Mouse (Mus musculus) liver, adult (tissue): Measurements from ENCODE around the gene Dnm3.

Experiments used
- GATA4 ChIP-seq: IDR thresholded peaks from 2 replicates; pipeline ENCODE4 v1.6.1; 2014; ENCODE audit warnings: mild to moderate bottlenecking, low read length; ENCODE audit not compliant: insufficient replicate concordance

Gene Dnm3

DNA sequence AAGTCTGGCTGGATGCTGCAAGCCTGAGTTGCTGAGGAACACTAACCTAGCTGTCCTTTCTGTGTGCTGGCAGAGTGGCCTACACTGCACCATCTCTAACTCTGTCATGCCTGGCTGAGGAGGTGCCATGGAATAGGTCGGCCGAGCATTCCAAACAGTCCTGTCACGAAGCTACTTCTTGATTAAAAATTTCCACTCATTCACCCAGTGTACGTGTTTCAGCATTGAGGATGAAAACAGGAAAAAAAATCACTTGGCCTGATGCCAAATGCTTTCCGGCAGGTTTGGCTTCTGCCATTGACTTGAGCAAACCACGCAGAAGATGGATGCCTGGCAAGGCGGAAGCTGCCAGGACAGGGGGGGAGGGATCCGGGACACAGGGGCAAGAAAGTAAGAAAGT is 24.3 kb downstream of the Dnm3 start:
- no peak for TF ChIP-seq GATA4

DNA sequence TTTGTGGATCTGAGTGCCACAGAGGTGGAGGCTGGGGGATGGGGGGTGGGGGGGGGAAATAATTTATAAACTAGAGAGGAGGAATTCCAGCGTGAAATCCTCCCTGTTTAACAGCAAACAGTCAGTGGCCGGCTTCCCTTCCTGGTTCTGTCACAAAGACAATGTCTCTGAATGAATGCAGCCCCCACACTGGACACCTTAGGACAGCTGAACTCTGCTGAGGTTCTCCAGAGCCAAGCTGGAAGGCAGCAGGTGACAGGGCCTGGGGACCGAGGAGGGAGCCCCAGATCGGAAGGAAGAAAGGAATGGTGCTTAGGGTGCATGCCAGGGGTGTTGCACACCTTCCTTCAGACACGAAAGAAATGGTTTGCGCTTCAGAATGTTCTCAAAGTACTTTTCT is 24.8 kb downstream of the Dnm3 start:
- TF ChIP-seq GATA4: no peak

GRCm38 (mm10) chr1:162449161-162449909 is 28.5 kb downstream of the Dnm3 start:
- TF ChIP-seq GATA4: no peak

- no peak for TF ChIP-seq GATA4
These were observed 33.0 kb downstream of the Dnm3 start for GRCm38 (mm10) chr1:162444805-162445204.

- TF ChIP-seq GATA4: no peak
These were observed 38.3 kb downstream of the Dnm3 start for GRCm38 (mm10) chr1:162439576-162439975.

DNA sequence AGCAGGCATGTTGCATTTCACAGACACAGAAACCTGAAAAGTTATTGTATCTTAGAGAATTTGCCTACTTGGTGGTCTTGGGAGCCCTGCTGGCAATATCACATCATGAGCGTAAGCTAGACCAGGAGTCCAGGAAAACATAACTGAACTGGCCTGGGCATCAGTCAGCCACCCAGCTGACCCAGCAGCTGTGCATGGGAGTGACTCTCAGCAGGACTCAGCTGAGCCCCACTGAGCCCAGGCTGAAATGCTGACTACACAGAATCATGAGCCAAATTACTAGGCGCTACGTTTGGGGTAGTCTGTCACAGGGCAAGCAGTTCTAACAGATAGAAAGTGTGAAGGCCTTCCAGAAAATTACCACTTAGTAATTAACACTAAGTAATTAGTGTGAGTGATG is 41.2 kb downstream of the Dnm3 start:
- TF ChIP-seq GATA4: no peak

DNA sequence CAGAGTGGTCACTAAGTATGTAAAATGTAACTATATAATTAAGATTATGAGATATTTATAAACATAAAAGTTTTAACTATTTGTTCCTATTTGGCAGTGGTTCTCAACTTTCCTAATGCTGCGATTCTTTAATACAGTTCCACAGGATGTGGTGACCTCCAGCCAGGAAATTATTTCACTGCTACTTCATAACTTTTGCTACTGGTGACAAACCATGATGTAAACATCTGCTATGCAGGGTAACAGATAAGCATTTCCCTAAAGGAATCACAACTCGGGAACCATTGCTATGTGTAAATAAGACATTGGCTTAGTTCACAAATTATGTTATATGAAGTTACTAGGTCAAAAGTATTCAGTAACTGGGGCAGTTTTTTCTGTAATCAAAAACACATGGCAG is 48.9 kb downstream of the Dnm3 start:
- TF ChIP-seq GATA4: no peak

GRCm38 (mm10) chr1:162425930-162426478 is 51.8 kb downstream of the Dnm3 start:
- TF ChIP-seq GATA4: no peak

- TF ChIP-seq GATA4: no peak
These were observed 55.0 kb downstream of the Dnm3 start for GRCm38 (mm10) chr1:162422826-162423225.

- no peak for TF ChIP-seq GATA4
These were observed 64.0 kb downstream of the Dnm3 start for GRCm38 (mm10) chr1:162413791-162414190.

DNA sequence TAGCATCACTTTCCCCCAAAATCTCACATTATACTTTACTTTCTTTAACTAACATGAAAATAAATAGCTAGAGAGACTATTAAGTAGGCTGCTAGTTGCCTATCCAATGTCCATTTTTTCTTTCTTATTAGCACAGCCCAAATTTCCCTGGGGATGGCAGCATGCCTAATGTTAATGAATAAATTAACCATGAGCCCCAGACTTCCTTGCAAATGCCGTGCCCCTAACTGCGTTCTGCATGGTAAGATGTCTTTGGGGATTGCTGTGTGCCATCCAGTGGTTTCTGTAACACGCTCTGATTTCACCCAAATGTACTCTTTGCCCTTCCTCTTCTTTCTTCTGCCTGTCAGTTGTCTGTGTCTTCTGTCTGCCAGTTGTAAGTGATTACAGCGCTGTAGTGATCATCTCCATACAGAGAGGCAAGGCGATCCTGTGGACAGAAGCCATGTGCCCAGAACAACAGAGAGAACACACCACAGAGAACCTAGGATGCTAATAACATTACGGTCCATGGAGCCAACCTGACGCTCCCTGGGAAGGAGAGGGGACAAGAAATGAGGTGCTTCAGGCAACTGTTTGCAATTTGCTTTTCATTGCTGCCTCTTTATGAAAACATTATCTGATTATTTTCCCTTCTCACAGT is 64.9 kb downstream of the Dnm3 start:
- no peak for TF ChIP-seq GATA4

GRCm38 (mm10) chr1:162410207-162410965 is 67.4 kb downstream of the Dnm3 start:
- TF ChIP-seq GATA4: no peak

DNA sequence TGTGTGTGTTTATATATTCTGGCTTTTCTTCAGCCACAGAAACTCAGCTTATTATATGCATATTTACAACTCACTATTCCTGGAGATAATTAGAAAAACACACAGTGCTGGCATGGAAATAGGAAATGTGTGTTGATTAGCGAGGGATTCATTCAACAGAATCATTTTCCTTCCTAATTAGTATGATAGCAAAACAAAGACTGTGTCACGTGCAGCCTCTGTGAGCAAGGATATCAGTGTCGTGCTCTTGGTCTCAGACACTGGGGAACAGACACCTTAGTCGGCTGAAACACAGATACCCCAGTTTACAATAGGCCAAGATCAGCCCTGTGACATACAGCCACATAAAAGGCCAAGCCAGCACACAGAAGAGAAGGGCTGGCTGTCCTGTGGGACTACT is 83.3 kb downstream of the Dnm3 start:
- TF ChIP-seq GATA4: no peak

DNA sequence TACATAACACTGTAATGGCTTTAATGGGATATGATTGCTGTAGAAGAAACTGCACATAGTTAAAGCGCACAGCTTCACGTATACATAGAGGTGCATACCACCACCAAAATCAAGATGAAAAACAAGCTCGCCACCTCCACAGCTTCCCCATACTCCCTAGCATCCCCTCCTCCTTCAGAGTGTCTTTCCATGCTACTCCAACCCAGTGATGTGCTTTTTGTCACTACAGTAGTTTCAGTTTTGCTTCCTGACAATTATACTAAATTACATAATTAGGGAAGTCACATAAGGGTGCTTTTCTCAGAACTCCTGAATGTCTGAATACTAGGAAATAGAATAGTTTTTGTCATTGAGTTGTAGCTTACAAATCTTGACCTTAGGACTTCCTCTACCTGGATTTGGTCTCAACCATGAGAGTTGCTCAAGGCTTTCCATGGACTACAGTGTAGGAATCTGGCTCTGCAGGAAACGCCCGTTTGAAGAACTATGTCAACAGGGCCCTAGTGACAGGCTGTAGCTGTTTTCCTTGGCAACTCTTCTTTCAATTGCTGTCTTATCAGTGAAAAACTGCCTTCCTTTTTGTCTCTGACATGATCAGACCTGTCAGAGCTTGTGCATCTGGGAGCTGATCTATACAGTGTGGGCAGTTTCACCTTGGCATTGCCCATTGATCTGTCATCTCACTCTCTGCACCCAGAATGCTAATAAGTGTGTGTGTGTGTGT is 89.2 kb downstream of the Dnm3 start:
- TF ChIP-seq GATA4: no peak

GRCm38 (mm10) chr1:162369726-162370125 is 108.1 kb downstream of the Dnm3 start:
- no peak for TF ChIP-seq GATA4

GRCm38 (mm10) chr1:162361978-162362377 is 115.9 kb downstream of the Dnm3 start:
- no peak for TF ChIP-seq GATA4

DNA sequence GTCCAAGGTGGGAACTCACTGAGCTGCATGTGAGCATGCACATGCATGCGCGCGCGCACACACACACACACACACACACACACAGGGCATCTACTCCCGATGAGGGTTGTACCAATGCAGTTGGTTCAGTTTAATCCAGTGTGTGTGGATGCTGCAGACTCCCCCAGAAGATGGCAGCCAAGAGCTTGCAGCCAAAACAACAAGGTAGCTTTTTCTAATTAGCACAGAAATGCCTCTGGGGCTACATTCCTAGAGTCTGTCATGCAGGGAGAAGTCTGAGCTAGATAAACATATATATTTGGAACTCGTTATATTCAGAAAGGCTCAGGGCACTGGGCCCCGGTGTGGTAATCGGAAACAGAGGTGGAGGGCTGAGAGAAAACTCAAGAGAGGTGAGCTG is 118.6 kb downstream of the Dnm3 start:
- no peak for TF ChIP-seq GATA4
